Mouse (Mus musculus): ENCODE results near the gene Mau2. TPM values are rescaled to one million over a fixed set of nuclear protein-coding genes. Genes with fewer than 3 reads are reported as not detected.

Gene Mau2
- polyA plus RNA-seq, 1 experiment = 83.3 TPM

GRCm38 (mm10) chr8:69984876-69985553, 57.5 kb downstream of the Mau2 start:
- Histone ChIP-seq H3K4me1 (ENCODE audit: control insufficient read depth, insufficient read depth, insufficient read length) (no peaks in the 10 kb centered on the region), H3K27me3 (ENCODE audit: control insufficient read depth, insufficient read depth, low read length) (no peaks in the 10 kb centered on the region), H3K36me3 (ENCODE audit: control insufficient read depth, insufficient read depth, low read length) (no peaks in the 10 kb centered on the region), H3K4me3 (ENCODE audit: extremely low read depth, insufficient read depth, insufficient read length) (no peak overlapping the region), H3K27ac (ENCODE audit: insufficient read depth, low read length) (peak overlapping the region; percentile 11)
- TF ChIP-seq CTCF (IDR thresholded peaks at IDR 0.05; ENCODE audit: extremely low read depth, insufficient read depth, insufficient read length, insufficient replicate concordance) = no peak
- no peak for TF ChIP-seq POLR2A (IDR thresholded peaks at IDR 0.05; ENCODE audit: low read depth, low read length)
- WGBS = 46% methylated on average over 2 of the region's 2 CpGs
- DNase-seq (ENCODE audit: low read depth in 1 of 2, low spot score in 2 of 2) = no peak

- peaks cover 4% of the 10 kb centered on the region; the same call in 1 of the 2 replicates for H3K4me1 ChIP-seq (ENCODE audit: control insufficient read depth, insufficient read depth, insufficient read length)
These were observed 64.1 kb downstream of the Mau2 start for GRCm38 (mm10) chr8:69978456-69978855.

GRCm38 (mm10) chr8:69974806-69975205, 67.7 kb downstream of the Mau2 start:
- Histone ChIP-seq H3K4me3 (ENCODE audit: extremely low read depth, insufficient read depth, insufficient read length) (peak overlapping the region; percentile 96), H3K27me3 (ENCODE audit: control insufficient read depth, insufficient read depth, low read length) (no peaks in the 10 kb centered on the region; the same call in 1 of the 2 replicates), H3K27ac (ENCODE audit: insufficient read depth, low read length) (peak overlapping the region; percentile 69), H3K36me3 (ENCODE audit: control insufficient read depth, insufficient read depth, low read length) (no peaks in the 10 kb centered on the region), H3K4me1 (ENCODE audit: control insufficient read depth, insufficient read depth, insufficient read length) (peaks cover 16% of the 10 kb centered on the region)
- 52% methylated on average over 5 of the region's 5 CpGs for WGBS
- TF ChIP-seq POLR2A (IDR thresholded peaks at IDR 0.05; ENCODE audit: low read depth, low read length) (no peak), CTCF (IDR thresholded peaks at IDR 0.05; ENCODE audit: extremely low read depth, insufficient read depth, insufficient read length, insufficient replicate concordance) (no peak)
- no peak for DNase-seq (ENCODE audit: low read depth in 1 of 2, low spot score in 2 of 2)

More at GRCm38 (mm10) chr8:69978456-69978855, 64.1 kb downstream of the Mau2 start:
- Histone ChIP-seq H3K27ac (ENCODE audit: insufficient read depth, low read length) (no peak overlapping the region), H3K36me3 (ENCODE audit: control insufficient read depth, insufficient read depth, low read length) (no peaks in the 10 kb centered on the region), H3K4me3 (ENCODE audit: extremely low read depth, insufficient read depth, insufficient read length) (no peak overlapping the region), H3K27me3 (ENCODE audit: control insufficient read depth, insufficient read depth, low read length) (no peaks in the 10 kb centered on the region; the same call in 1 of the 2 replicates)
- TF ChIP-seq CTCF (IDR thresholded peaks at IDR 0.05; ENCODE audit: extremely low read depth, insufficient read depth, insufficient read length, insufficient replicate concordance) (no peak), POLR2A (IDR thresholded peaks at IDR 0.05; ENCODE audit: low read depth, low read length) (no peak)
- 95% methylated on average over 4 of the region's 4 CpGs for WGBS
- DNase-seq (ENCODE audit: low read depth in 1 of 2, low spot score in 2 of 2) = no peak

- WGBS = under 1% methylated on average over 48 of the region's 50 CpGs
- DNase-seq (ENCODE audit: low read depth in 1 of 2, low spot score in 2 of 2) = peak; percentile 81 to 96
- Histone ChIP-seq H3K27me3 (ENCODE audit: control insufficient read depth, insufficient read depth, low read length) (no peaks in the 10 kb centered on the region; the same call in 1 of the 2 replicates), H3K4me3 (ENCODE audit: extremely low read depth, insufficient read depth, insufficient read length) (peak overlapping the region; percentile 96), H3K4me1 (ENCODE audit: control insufficient read depth, insufficient read depth, insufficient read length) (peaks cover 16% of the 10 kb centered on the region), H3K36me3 (ENCODE audit: control insufficient read depth, insufficient read depth, low read length) (no peaks in the 10 kb centered on the region), H3K27ac (ENCODE audit: insufficient read depth, low read length) (peak overlapping the region; percentile 69)
- TF ChIP-seq CTCF (IDR thresholded peaks at IDR 0.05; ENCODE audit: extremely low read depth, insufficient read depth, insufficient read length, insufficient replicate concordance) (no peak), POLR2A (IDR thresholded peaks at IDR 0.05; ENCODE audit: low read depth, low read length) (no peak)
These were observed 68.3 kb downstream of the Mau2 start for GRCm38 (mm10) chr8:69974194-69974614.

GRCm38 (mm10) chr8:69973442-69974161, 68.9 kb downstream of the Mau2 start:
- TF ChIP-seq CTCF (IDR thresholded peaks at IDR 0.05; ENCODE audit: extremely low read depth, insufficient read depth, insufficient read length, insufficient replicate concordance) (no peak), POLR2A (IDR thresholded peaks at IDR 0.05; ENCODE audit: low read depth, low read length) (no peak)
- under 1% methylated on average over 63 of the region's 68 CpGs for WGBS
- Histone ChIP-seq H3K27ac (ENCODE audit: insufficient read depth, low read length) (peak overlapping the region; percentile 50; the same call in 1 of the 2 replicates), H3K27me3 (ENCODE audit: control insufficient read depth, insufficient read depth, low read length) (no peaks in the 10 kb centered on the region; the same call in 1 of the 2 replicates), H3K4me3 (ENCODE audit: extremely low read depth, insufficient read depth, insufficient read length) (peak overlapping the region; percentile 96), H3K36me3 (ENCODE audit: control insufficient read depth, insufficient read depth, low read length) (no peaks in the 10 kb centered on the region), H3K4me1 (ENCODE audit: control insufficient read depth, insufficient read depth, insufficient read length) (peaks cover 19% of the 10 kb centered on the region)
- peak in 1 of 2 experiments; percentile 35 for DNase-seq (ENCODE audit: low read depth in 1 of 2, low spot score in 2 of 2)

GRCm38 (mm10) chr8:69973063-69973441, 69.5 kb downstream of the Mau2 start:
- DNase-seq (ENCODE audit: low read depth in 1 of 2, low spot score in 2 of 2) = no peak
- Histone ChIP-seq H3K27me3 (ENCODE audit: control insufficient read depth, insufficient read depth, low read length) (no peaks in the 10 kb centered on the region; the same call in 1 of the 2 replicates), H3K4me1 (ENCODE audit: control insufficient read depth, insufficient read depth, insufficient read length) (peaks cover 19% of the 10 kb centered on the region), H3K36me3 (ENCODE audit: control insufficient read depth, insufficient read depth, low read length) (no peaks in the 10 kb centered on the region), H3K27ac (ENCODE audit: insufficient read depth, low read length) (no peak overlapping the region), H3K4me3 (ENCODE audit: extremely low read depth, insufficient read depth, insufficient read length) (peak overlapping the region; percentile 96)
- WGBS = 52% methylated on average over 7 of the region's 7 CpGs
- TF ChIP-seq CTCF (IDR thresholded peaks at IDR 0.05; ENCODE audit: extremely low read depth, insufficient read depth, insufficient read length, insufficient replicate concordance) = no peak
- no peak for TF ChIP-seq POLR2A (IDR thresholded peaks at IDR 0.05; ENCODE audit: low read depth, low read length)
